Mouse (Mus musculus): Measurements from ENCODE around the gene Lcat. TPM values are rescaled to one million over a fixed set of nuclear protein-coding genes. Genes with fewer than 3 reads are reported as not detected.

Lcat gene
- 212 and 219 TPM in 2 replicates for polyA plus RNA-seq (2012; rRNA removed)

DNA sequence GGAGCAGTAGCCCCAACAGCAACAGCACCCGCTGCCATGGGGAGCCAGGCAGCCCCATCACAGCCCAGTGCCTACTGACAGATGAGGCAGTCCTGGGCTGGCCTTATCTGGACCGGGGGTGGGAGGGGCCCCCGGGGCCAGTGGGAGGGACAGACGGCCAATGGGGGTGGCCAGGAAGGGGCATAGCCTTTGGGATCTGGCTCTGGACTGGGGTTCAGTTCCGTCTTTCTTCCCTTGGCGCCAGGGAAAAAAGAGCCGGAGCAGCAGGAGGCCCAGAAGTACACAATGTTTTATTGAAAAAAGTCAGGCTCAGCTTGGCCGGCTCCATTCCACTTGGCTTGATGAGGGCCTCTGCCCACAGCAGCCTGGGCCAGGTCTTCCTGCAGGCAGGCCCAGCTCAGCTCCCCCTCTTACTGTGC, at the start of gene Lcat:
Gene Lcat (minus strand): TSS at position 62 of the 419 bp plus-strand sequence.

GRCm38 (mm10) chr8:105990856-105991387, 47.7 kb upstream of the Lcat start, which contains the start of gene Dus2:
Dus2 (plus strand) TSS chr8:105991337.

GRCm38 (mm10) chr8:105979325-105979724, 36.1 kb upstream of the Lcat start, which contains the start of gene Dpep3:
Dpep3 (minus strand) TSS chr8:105979429.

GRCm38 (mm10) chr8:105965905-105966341, 22.7 kb upstream of the Lcat start, which contains the start of gene Slc12a4:
Slc12a4 (minus strand) TSS chr8:105966097.

GRCm38 (mm10) chr8:105938306-105938669, 4.9 kb downstream of the Lcat start, which contains the start of gene Psmb10:
Psmb10 (minus strand) TSS chr8:105938444.

GRCm38 (mm10) chr8:105933762-105934161, 9.4 kb downstream of the Lcat start, which contains the start of gene Ctrl:
Ctrl (minus strand) TSS chr8:105933862.

DNA sequence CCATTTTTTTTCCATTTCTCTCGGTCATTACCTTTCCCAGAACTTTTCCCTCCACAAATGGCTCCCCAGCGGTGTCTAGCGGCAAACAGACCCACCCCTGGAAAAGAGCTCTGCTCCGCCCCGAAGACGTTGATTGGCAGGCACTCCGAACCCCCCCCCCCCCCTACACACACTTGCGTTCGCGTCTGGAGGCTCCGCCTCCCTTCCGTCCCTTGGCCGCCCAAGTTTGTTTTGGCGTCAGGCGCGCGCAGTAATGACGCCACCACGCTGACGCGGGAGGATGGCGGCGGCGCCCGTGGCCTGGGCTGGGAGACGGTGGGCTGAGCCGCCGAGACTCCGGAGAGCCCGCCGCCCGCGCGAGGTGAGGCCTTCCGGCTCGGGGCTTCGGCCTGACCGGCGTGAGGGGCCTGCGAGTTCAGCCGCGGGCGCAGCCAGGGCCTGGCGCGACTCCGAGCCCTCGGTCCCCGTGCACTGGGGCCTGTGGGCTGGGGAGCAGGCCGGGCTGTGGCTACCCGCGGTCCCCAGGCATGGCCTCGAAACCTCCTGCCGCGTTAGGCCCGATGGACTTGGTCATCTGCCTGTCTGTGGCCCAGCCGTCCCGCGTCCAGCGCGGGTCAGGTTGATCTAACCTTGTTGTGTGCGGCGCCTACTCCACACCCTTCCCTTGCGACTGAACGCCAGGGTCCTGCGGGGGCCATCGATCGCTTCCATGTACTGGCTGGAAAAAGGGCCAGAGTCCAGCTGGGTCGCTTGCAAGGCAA, 42.8 kb downstream of the Lcat start, which contains the start of gene Pskh1:
Gene Pskh1 (plus strand): TSS at position 262 of the 761 bp plus-strand sequence.

DNA sequence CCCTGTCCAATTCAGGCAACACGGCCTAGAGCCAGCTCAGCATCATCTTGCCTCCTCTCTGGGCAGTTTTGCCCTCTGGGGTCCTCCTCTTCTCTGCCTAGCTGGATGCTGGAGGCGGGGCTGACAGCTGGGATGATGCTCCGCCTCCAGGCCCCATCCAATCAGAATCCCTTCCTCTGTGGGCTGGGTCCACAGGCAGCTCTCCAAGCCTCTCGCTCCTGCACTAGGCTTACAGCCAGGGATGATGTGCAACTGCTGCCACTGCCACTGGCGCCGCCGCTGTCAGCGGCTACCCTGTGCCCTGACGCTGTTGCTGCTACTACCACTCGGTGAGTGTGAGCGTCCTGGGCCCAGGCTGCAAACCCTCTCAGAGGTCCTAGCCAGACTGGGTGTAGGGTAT, 49.8 kb downstream of the Lcat start, which contains the start of gene Nrn1l:
Gene Nrn1l (plus strand): TSS at position 229 of the 400 bp plus-strand sequence.

Other genes starting within 250 kb of the Lcat start
- 8.9 and 10.0 TPM in 2 replicates for gene Acd, start 242.3 kb downstream of the Lcat start, polyA plus RNA-seq (2012; rRNA removed)
- gene Pard6a, start 242.2 kb downstream of the Lcat start, polyA plus RNA-seq (2012; rRNA removed), result 4.9 and 5.3 TPM in 2 replicates
- not detected in 2 replicates for gene 4933405L10Rik, start 235.7 kb downstream of the Lcat start, polyA plus RNA-seq (2012; rRNA removed)
- gene Enkd1, start 235.2 kb downstream of the Lcat start, polyA plus RNA-seq (2012; rRNA removed), result 4.3 and 5.1 TPM in 2 replicates
- gene Gfod2, start 184.7 kb downstream of the Lcat start, polyA plus RNA-seq (2012; rRNA removed), result 1.3 and 1.4 TPM in 2 replicates
- 35.8 and 39.9 TPM in 2 replicates for gene Ranbp10, start 116.0 kb downstream of the Lcat start, polyA plus RNA-seq (2012; rRNA removed)
- 0.05 and 0.08 TPM in 2 replicates for gene Tsnaxip1, start 115.7 kb downstream of the Lcat start, polyA plus RNA-seq (2012; rRNA removed)
- 13.7 and 15.3 TPM in 2 replicates for gene Cenpt, start 90.1 kb downstream of the Lcat start, polyA plus RNA-seq (2012; rRNA removed)
- 20.3 TPM in 2 replicates for gene Thap11, start 88.2 kb downstream of the Lcat start, polyA plus RNA-seq (2012; rRNA removed)
- gene Nutf2, start 82.8 kb downstream of the Lcat start, polyA plus RNA-seq (2012; rRNA removed), result 59.4 and 65.4 TPM in 2 replicates
- 13.5 and 15.0 TPM in 2 replicates for gene Edc4, start 62.5 kb downstream of the Lcat start, polyA plus RNA-seq (2012; rRNA removed)
- gene Nrn1l, start 49.8 kb downstream of the Lcat start, polyA plus RNA-seq (2012; rRNA removed), result 0.24 and 0.31 TPM in 2 replicates
- gene Pskh1, start 42.9 kb downstream of the Lcat start, polyA plus RNA-seq (2012; rRNA removed), result 12.6 and 14.4 TPM in 2 replicates
- gene Ctrl, start 9.5 kb downstream of the Lcat start, polyA plus RNA-seq (2012; rRNA removed), result 0.66 and 1.1 TPM in 2 replicates
- 49.3 and 54.3 TPM in 2 replicates for gene Psmb10, start 4.9 kb downstream of the Lcat start, polyA plus RNA-seq (2012; rRNA removed)
- 9.7 and 12.2 TPM in 2 replicates for gene Slc12a4, start 22.7 kb upstream of the Lcat start, polyA plus RNA-seq (2012; rRNA removed)
- gene Dpep3, start 36.0 kb upstream of the Lcat start, polyA plus RNA-seq (2012; rRNA removed), result not detected in 2 replicates
- gene Dus2, start 48.0 kb upstream of the Lcat start, polyA plus RNA-seq (2012; rRNA removed), result 6.8 and 7.1 TPM in 2 replicates
- not detected in 2 replicates for gene Dpep2nb, start 62.6 kb upstream of the Lcat start, polyA plus RNA-seq (2012; rRNA removed)
- 7.3 and 7.7 TPM in 2 replicates for gene Ddx28, start 68.5 kb upstream of the Lcat start, polyA plus RNA-seq (2012; rRNA removed)
- 7.9 and 8.0 TPM in 2 replicates for gene Nfatc3, start 115.5 kb upstream of the Lcat start, polyA plus RNA-seq (2012; rRNA removed)
- 28.1 and 31.0 TPM in 2 replicates for gene Esrp2, start 193.6 kb upstream of the Lcat start, polyA plus RNA-seq (2012; rRNA removed)
- gene Pla2g15, start 207.0 kb upstream of the Lcat start, polyA plus RNA-seq (2012; rRNA removed), result 4.6 TPM in 2 replicates
- 2.2 and 2.3 TPM in 2 replicates for gene Slc7a6, start 225.5 kb upstream of the Lcat start, polyA plus RNA-seq (2012; rRNA removed)